Mouse (Mus musculus) urinary bladder, adult 2 months (tissue): ENCODE data around the gene Tlk2. TPM values are rescaled to one million over a fixed set of nuclear protein-coding genes. Genes with fewer than 3 reads are reported as not detected.

ENCODE experiments used
- DNase-seq: peaks from one replicate; pipeline ENCODE4 v3.0.0; 2022; ENCODE audit warnings: low spot score
- polyA plus RNA-seq: library from polyadenylated mRNA; depleted of rRNA; stranded (reverse); fragments of >200 nt; gene quantifications from 2 replicates; pipeline ENCODE4 v1.2.3, GENCODE M21; 2012

Tlk2 gene
- polyA plus RNA-seq, 1 experiment, result 37.9 TPM

DNA sequence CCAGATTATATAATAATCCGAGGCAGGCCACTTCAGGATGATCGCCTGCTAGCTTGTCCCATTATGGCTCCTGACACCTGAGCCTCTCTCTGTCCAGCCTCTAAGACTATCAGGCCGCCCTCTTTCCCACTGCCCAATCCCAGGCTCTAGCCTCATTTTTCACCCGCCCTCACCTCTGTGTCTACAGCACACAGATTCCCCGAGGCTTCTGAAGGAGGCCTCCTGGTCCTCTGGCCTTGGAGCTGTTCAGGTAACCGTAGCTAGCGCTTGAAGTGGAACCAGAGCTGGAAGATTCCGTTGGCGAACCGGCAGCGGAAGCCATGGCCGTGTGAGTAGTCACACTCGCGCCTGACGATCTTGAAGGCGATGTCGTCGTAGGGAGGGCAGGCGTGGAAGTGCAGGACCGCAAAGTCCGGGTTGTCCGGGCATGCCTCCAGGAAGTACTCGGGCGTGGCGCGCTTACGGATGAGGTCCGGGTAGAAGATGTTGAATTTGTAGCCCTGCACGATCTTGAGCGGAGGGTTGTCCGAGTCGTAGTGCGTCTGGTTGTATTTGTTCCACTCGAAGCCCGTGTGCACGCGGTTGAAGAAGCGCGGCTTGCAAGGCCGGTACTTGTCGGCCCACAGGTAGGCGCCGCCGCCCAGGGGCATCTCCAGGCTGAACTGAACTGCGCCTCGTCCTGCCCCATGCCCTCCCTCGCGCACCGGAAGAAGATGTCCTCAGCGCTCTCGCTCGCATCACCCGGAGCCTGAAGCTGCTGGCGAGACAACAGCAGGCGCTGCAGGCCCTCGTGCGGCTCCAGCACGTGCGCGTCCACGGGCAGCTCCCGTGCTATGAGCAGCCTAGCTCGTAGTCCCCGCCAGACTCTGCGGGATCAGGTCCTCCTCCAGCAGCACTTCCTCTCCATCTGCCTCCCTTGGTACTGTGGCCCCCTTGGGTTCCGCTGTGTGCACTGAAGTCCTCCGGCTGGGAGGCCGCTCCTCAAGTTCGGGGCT, 13.8 kb upstream of the Tlk2 start:
- no peak for DNase-seq

DNA sequence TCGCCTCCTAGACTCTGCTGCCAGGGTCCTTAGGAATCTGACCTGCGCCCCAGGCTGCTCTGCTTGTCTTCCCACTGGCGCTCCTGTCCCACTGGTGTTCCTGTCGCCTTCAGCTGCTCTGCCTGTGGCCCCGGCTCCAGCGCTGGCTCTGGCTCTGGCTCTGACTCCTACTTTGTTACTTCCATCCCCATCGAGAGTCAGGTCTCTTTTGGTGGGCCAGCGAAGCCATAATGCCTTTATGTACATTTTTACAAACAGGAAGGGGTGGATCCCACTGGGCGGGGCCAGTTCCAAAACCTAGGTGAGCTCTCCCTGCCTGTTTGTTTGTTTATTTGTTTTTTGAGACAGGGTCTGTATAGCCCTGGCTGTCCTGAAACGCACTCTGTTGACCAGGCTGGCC, 11.8 kb upstream of the Tlk2 start:
- DNase-seq, result no peak

- no peak for DNase-seq
These were observed 916 bp downstream of the Tlk2 start for GRCm38 (mm10) chr11:105179523-105179922.

- peak; percentile 37 for DNase-seq
These were observed 2.0 kb downstream of the Tlk2 start for GRCm38 (mm10) chr11:105180471-105181091.

DNA sequence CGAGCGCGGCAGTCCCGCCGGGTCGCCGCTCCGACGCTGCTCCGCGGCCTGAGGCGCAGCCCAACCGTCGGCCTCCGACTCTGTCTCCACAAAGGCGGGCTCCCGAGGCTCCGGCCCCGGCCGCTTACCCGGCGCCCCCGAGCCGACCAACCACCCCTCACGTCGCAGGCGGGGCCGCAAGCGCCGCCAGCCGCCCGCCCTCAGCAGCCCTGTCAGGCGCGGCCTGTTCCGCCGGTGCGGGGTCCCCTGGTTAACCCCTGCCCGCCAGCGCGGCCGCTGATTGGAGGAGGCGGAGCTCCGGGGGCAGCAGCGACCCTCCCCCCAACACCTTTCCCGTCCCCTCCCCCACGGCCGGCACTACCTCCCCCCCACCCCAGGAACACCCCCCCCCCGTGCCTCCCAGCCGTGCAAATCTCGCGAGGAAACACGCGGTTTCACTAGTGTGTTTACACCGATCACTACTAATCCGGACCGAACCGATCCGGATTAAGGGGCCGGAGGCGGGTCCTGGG, 2.6 kb downstream of the Tlk2 start:
- DNase-seq, result peak; percentile 93

DNA sequence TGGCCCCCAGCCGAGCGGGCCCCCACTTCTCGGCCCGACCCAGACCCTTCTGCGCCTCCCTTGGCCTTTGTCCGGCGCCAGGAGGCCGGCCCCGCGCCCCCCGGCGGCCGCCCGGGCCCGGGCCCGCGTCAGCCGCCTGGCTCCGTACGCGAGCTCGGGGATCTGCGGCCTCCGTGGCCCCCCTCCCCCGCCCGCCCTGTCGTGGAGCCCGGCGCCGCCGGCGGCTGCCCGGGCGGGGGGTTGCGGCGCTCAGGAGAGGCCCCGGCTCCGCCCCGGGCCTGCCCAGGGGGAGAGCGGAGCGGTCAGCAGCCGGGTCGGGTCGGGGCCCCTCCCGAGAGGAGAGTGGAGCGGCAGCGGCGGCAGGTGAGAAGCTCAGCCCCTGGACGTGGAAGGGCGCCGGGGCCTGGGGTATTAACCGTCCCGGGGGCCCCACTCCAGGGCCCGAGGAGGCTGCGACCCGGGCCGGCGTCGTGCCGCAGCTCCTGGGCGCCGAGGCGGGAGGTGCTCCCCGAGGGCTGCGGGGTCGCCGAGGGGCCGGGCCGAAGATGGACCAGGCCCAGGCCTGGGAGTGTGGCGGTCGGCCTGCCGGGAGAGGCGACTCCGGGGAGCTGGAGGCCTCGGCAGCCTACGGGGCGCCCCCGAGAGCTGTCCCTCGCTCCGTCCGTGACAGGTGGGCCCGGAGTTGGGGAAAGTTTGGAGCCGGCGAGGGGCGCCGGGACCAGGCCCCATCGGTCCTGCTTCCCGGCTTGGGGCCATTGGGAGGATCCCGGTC, 3.3 kb downstream of the Tlk2 start:
- DNase-seq, result peak; percentile 64

DNA sequence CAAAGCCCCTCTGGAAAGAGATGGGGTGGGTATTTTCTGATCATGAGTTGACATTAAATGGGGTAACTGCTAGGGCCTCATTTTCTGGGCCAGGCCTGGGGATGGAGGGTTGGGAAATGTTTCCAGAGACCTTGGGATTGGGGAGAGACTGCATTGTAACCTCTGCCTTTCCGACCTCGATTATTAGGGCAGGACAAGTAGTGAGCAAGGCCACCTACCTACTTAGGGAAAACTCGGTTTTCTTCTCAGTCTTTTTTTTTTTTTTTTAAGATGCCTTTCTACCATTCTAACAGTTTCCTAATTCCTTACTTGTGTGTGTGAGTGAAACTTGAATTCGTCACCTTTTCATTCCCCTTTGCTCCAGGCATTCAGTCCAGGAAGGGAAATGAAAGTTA, 3.9 kb downstream of the Tlk2 start:
- DNase-seq, result no peak

- no peak for DNase-seq
These were observed 6.1 kb downstream of the Tlk2 start for GRCm38 (mm10) chr11:105184678-105185077.

GRCm38 (mm10) chr11:105192186-105192585, 13.6 kb downstream of the Tlk2 start:
- DNase-seq, result no peak

DNA sequence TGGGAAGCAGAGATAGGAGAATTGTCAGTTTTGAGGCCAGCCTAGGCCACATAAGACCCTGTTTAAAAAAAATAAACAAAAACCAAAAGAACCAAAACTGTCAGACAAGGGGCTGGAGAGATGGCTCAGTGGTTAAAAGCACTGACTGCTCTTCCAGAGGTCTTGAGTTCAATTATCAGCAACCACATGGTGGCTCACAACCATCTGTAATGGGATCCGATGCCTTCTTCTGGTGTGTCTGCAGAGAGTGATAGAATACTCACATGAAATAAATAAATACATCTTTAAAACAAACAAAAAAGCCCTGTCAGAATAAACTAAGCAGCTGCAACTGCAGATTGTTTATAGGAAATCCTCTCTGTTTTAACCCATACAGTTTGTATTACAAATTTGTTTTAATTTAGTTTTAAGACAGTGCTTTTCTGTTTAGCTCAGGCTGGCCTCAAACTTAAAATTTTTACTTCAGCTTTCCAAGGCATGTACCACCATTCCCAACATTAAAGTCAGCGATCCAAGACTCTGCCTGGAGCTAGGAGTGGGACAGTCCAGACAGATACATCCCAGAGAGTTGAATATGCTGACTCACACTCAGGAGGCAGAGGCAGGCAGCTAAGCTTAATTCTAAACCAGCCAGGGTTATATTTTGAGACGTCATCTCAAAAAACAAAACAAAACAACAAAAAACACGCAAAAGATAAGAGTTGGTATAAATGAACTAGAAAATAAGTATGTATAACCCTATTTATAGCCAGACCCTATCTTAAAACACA, 18.5 kb downstream of the Tlk2 start:
- DNase-seq, result no peak

GRCm38 (mm10) chr11:105202403-105202802, 23.8 kb downstream of the Tlk2 start:
- DNase-seq, result no peak

GRCm38 (mm10) chr11:105210007-105210406, 31.4 kb downstream of the Tlk2 start:
- DNase-seq, result no peak

GRCm38 (mm10) chr11:105214257-105214656, 35.6 kb downstream of the Tlk2 start:
- DNase-seq, result no peak

GRCm38 (mm10) chr11:105217771-105218170, 39.2 kb downstream of the Tlk2 start:
- DNase-seq, result no peak

DNA sequence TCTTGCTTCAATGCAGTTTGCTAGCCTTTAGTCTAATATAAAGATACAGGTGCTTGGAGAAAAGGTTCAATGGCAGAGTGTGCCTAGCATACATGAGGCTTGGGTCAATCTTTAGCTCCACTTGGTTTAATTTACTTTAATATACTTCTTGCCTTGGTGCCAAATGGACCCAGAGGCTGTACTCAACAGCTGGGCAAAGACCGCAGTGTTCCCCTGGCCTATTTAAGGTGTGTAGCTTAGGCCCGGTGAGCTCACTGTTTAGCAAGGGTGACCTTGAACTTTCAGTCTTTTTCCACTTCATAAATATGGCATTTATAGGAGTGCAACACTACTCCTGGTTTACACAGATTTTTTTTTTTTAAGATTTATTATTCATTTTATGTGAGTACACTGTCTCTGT, 55.9 kb downstream of the Tlk2 start:
- no peak for DNase-seq

GRCm38 (mm10) chr11:105240991-105241390, 62.4 kb downstream of the Tlk2 start:
- no peak for DNase-seq

DNA sequence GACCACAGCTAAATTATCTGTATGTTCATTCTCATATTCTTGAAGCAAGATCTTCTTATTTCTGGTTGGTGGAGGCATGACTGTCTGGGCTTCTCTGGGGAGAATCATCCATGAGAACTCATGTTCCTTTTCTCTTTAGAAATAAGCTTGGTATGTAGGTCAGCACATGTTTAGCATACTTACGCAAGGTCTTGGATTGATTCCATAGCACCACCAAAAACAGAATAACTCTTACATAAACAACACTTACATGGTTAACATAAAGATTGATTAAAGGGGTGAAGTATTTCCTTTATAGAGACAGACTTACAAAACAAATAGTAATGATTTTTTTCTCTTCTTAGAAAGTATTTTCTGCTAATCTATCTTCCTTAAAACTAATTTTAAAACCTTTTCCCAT, 67.8 kb downstream of the Tlk2 start:
- no peak for DNase-seq

DNA sequence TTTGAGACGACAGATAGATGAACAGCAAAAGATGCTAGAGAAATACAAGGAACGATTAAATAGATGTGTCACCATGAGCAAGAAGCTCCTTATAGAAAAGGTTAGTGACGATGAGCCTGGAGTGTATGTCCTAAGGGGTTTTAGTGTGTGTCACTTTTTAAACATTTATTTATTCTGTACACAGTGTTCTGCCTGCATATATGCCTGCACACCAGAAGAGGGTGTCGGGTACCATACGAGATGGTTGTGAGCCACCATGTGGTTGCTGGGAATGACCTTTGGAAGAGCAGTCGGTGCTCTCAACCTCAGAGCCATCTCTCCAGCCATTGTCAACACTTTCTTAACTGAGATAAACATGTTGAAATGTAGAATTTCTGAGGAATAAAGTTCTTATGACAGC, 68.2 kb downstream of the Tlk2 start:
- no peak for DNase-seq

GRCm38 (mm10) chr11:105247321-105247720, 68.7 kb downstream of the Tlk2 start:
- DNase-seq, result no peak

- DNase-seq, result no peak
These were observed 81.1 kb downstream of the Tlk2 start for GRCm38 (mm10) chr11:105259733-105260132.

- no peak for DNase-seq
These were observed 82.5 kb downstream of the Tlk2 start for GRCm38 (mm10) chr11:105261116-105261515.
